Mouse (Mus musculus) right cerebral cortex, adult 18-20 months (tissue): Measurements from ENCODE around the gene Sec14l5.

Experiments
- DNase-seq: peaks from one replicate; pipeline ENCODE4 v3.0.0; 2022; ENCODE audit warnings: mixed read lengths

Sec14l5 gene

GRCm38 (mm10) chr16:5147037-5147385, at the start of gene Sec14l5:
TSS of gene Sec14l5 (plus strand) at chr16:5147109.
- DNase-seq = peak; percentile 29

GRCm38 (mm10) chr16:5101000-5101399, 45.9 kb upstream of the Sec14l5 start:
- DNase-seq = no peak

- no peak for DNase-seq
Measured at GRCm38 (mm10) chr16:5109877-5110276, 37.0 kb upstream of the Sec14l5 start.

- DNase-seq = no peak
Measured at GRCm38 (mm10) chr16:5111021-5111420, 35.9 kb upstream of the Sec14l5 start.

GRCm38 (mm10) chr16:5113002-5113550, 33.8 kb upstream of the Sec14l5 start:
- no peak for DNase-seq

GRCm38 (mm10) chr16:5113582-5113981, 33.3 kb upstream of the Sec14l5 start:
- no peak for DNase-seq

- no peak for DNase-seq
Measured at GRCm38 (mm10) chr16:5119385-5119784, 27.5 kb upstream of the Sec14l5 start.

GRCm38 (mm10) chr16:5119845-5120244, 27.1 kb upstream of the Sec14l5 start:
- no peak for DNase-seq

GRCm38 (mm10) chr16:5123476-5123875, 23.4 kb upstream of the Sec14l5 start:
- DNase-seq = no peak

- DNase-seq = no peak
Measured at GRCm38 (mm10) chr16:5130196-5130595, 16.7 kb upstream of the Sec14l5 start.

- no peak for DNase-seq
Measured at GRCm38 (mm10) chr16:5130766-5131165, 16.1 kb upstream of the Sec14l5 start.

GRCm38 (mm10) chr16:5131251-5131922, 15.5 kb upstream of the Sec14l5 start:
- no peak for DNase-seq

- DNase-seq = no peak
Measured at GRCm38 (mm10) chr16:5132401-5132801, 14.5 kb upstream of the Sec14l5 start, which contains the start of gene Ppl. TSS of gene Ppl (minus strand) at chr16:5132421.

- peak; percentile 70 for DNase-seq
Measured at GRCm38 (mm10) chr16:5134623-5135330, 12.1 kb upstream of the Sec14l5 start.

GRCm38 (mm10) chr16:5135551-5136261, 11.2 kb upstream of the Sec14l5 start:
- no peak for DNase-seq

- DNase-seq = no peak
Measured at GRCm38 (mm10) chr16:5136505-5136904, 10.4 kb upstream of the Sec14l5 start.

GRCm38 (mm10) chr16:5137006-5137540, 9.8 kb upstream of the Sec14l5 start:
- DNase-seq = no peak

- no peak for DNase-seq
Measured at GRCm38 (mm10) chr16:5139741-5140140, 7.2 kb upstream of the Sec14l5 start.

- DNase-seq = peak; percentile 64
Measured at GRCm38 (mm10) chr16:5145570-5145969, 1.3 kb upstream of the Sec14l5 start.

GRCm38 (mm10) chr16:5146367-5147036, 407 bp upstream of the Sec14l5 start:
- peak; percentile 67 for DNase-seq

GRCm38 (mm10) chr16:5150544-5150943, 3.6 kb downstream of the Sec14l5 start:
- peak; percentile 43 for DNase-seq

GRCm38 (mm10) chr16:5153299-5154026, 6.6 kb downstream of the Sec14l5 start:
- no peak for DNase-seq
